Mouse (Mus musculus): ENCODE data around the gene Aacs. TPM values are rescaled to one million over a fixed set of nuclear protein-coding genes. Genes with fewer than 3 reads are reported as not detected.
A peak's percentile ranks its signal among the peaks of the same experiment; 100 is the strongest.

Aacs gene
- total and polyA plus RNA-seq, 3 experiments = 32.8 to 79.5 TPM; not detected in 1

GRCm38 (mm10) chr5:125457538-125457937 lies 18.1 kb upstream of the Aacs start:
- H3K9ac ChIP-seq (ENCODE audit: control insufficient read depth, low read depth, low read length, poor library complexity, severe bottlenecking) = no peak overlapping the region
- peaks cover 21 to 40% of the 10 kb centered on the region in 2 experiments for H3K4me1 ChIP-seq (ENCODE audit: control insufficient read depth in 1 of 2, insufficient read depth in 2 of 2, low read length in 2 of 2)
- H3K27ac ChIP-seq (ENCODE audit: control insufficient read depth, low read depth, low read length) = peak overlapping the region; percentile 38
- H3K9me3 ChIP-seq (replicated peaks; ENCODE audit: insufficient read depth, low read length) = no peaks in the 10 kb centered on the region
- TF ChIP-seq MAX (IDR thresholded peaks at IDR 0.05; ENCODE audit: low read length) (no peak), SIN3A (IDR thresholded peaks at IDR 0.05; ENCODE audit: low read length) (peak; percentile 79), USF1 (IDR thresholded peaks at IDR 0.05; ENCODE audit: low read depth, low read length) (no peak), RAD21 (IDR thresholded peaks at IDR 0.05; ENCODE audit: low read depth, low read length) (no peak), ZNF384 (IDR thresholded peaks at IDR 0.05; ENCODE audit: low read depth, low read length) (no peak), USF2 (IDR thresholded peaks at IDR 0.05; ENCODE audit: borderline replicate concordance in 1 of 2, insufficient read depth in 1 of 2, low read depth in 1 of 2, low read length in 2 of 2) (no peak), GABPA (IDR thresholded peaks at IDR 0.05; ENCODE audit: low read depth, low read length) (no peak), TCF12 (IDR thresholded peaks at IDR 0.05; ENCODE audit: low read depth, low read length) (peak; percentile 81), BHLHE40 (IDR thresholded peaks at IDR 0.05; ENCODE audit: borderline replicate concordance, low read depth, low read length) (no peak; the same call in 1 of the 2 replicates), TBP (IDR thresholded peaks at IDR 0.05; ENCODE audit: low read depth, low read length) (no peak), UBTF (IDR thresholded peaks at IDR 0.05; ENCODE audit: borderline replicate concordance, insufficient read depth, low read depth, low read length) (no peak), ETS1 (IDR thresholded peaks at IDR 0.05; ENCODE audit: low read depth, low read length) (peak; percentile 74), NELFE (IDR thresholded peaks at IDR 0.05; ENCODE audit: low read depth, low read length) (no peak), MAFK (IDR thresholded peaks at IDR 0.05; ENCODE audit: borderline replicate concordance, low read depth, low read length) (no peak), POLR2AphosphoS5 (IDR thresholded peaks at IDR 0.05; ENCODE audit: borderline replicate concordance, low read depth, low read length) (no peak), EP300 (IDR thresholded peaks at IDR 0.05; ENCODE audit: low read depth in 1 of 2, low read length in 2 of 2) (peak; percentile 75 to 87), POLR2A (IDR thresholded peaks at IDR 0.05; ENCODE audit: control insufficient read depth in 1 of 2, insufficient read depth in 1 of 2, low read depth in 1 of 2, low read length in 2 of 2, poor library complexity in 1 of 2) (no peak), ELF1 (IDR thresholded peaks at IDR 0.05; ENCODE audit: low read depth, low read length) (no peak), RCOR1 (IDR thresholded peaks at IDR 0.05; ENCODE audit: low read depth, low read length) (no peak; the same call in 1 of the 2 replicates), MYB (IDR thresholded peaks at IDR 0.05; ENCODE audit: low read depth, low read length) (0 out of 2 replicates have a peak, but pooled peaks have one; percentile 44), POLR2AphosphoS2 (IDR thresholded peaks at IDR 0.05; ENCODE audit: low read length) (no peak), JUND (IDR thresholded peaks at IDR 0.05; ENCODE audit: low read depth, low read length) (no peak), GATA1 (IDR thresholded peaks at IDR 0.05; ENCODE audit: low read depth, low read length) (peak; percentile 85), NRF1 (IDR thresholded peaks at IDR 0.05; ENCODE audit: insufficient read depth, low read depth, low read length, poor library complexity, severe bottlenecking) (no peak), MEF2A (IDR thresholded peaks at IDR 0.05; ENCODE audit: extremely low read depth, insufficient replicate concordance, low read depth, low read length, poor library complexity, severe bottlenecking) (peak; percentile 85; the same call in 1 of the 2 replicates), MYC (IDR thresholded peaks at IDR 0.05; ENCODE audit: low read depth, low read length) (no peak)
- H3K36me3 ChIP-seq (ENCODE audit: control insufficient read depth in 1 of 2, insufficient read depth in 2 of 2, low read length in 2 of 2) = peaks cover 6 to 48% of the 10 kb centered on the region in 2 experiments
- H3K27me3 ChIP-seq (ENCODE audit: control insufficient read depth in 1 of 2, insufficient read depth in 2 of 2, low read length in 2 of 2) = no peaks in the 10 kb centered on the region
- peak; percentile 42 for DNase-seq (ENCODE audit: low read depth, low spot score)
- no peak overlapping the region for H3K4me3 ChIP-seq (ENCODE audit: control insufficient read depth in 1 of 2, insufficient read depth in 1 of 2, low read depth in 2 of 2, low read length in 2 of 2)
- H3K79me2 ChIP-seq (ENCODE audit: control insufficient read depth, insufficient read depth, low read length, poor library complexity) = peaks cover 9% of the 10 kb centered on the region; the same call in 1 of the 2 replicates
